Mouse (Mus musculus): ENCODE measurements around the gene Adcy1.
"Not testable (repeated sequence)": the region's sequence is repeated elsewhere in the genome, so short reads cannot be mapped to it uniquely, and the experiment has no call there.

- not testable (repeated sequence) for TF ChIP-seq GATA1 (IDR thresholded peaks at IDR 0.05; ENCODE audit: borderline replicate concordance, low read length); FLI1 (IDR thresholded peaks at IDR 0.05; ENCODE audit: low read length)
These were observed 158.5 kb downstream of the Adcy1 start for GRCm38 (mm10) chr11:7221826-7222225.

Data from megakaryocyte, embryonic 14.5 days (primary cell).